Mouse (Mus musculus) thymus, postnatal 14 days (tissue): Measurements from ENCODE around the gene L1td1.

Source experiments
- DNase-seq: peaks from one replicate; pipeline ENCODE4 v3.0.0; 2021

Gene L1td1

GRCm38 (mm10) chr4:98743209-98743905 lies 16.8 kb downstream of the L1td1 start:
- DNase-seq = no peak

- DNase-seq = no peak
Observed at GRCm38 (mm10) chr4:98743906-98744210, 17.3 kb downstream of the L1td1 start.

- DNase-seq = no peak
Observed at GRCm38 (mm10) chr4:98754456-98754855, 27.9 kb downstream of the L1td1 start.

GRCm38 (mm10) chr4:98756141-98756540 lies 29.6 kb downstream of the L1td1 start:
- no peak for DNase-seq

- DNase-seq = no peak
Observed at GRCm38 (mm10) chr4:98758012-98758821, 31.7 kb downstream of the L1td1 start.

- no peak for DNase-seq
Observed at GRCm38 (mm10) chr4:98758872-98759518, 32.5 kb downstream of the L1td1 start.

GRCm38 (mm10) chr4:98767134-98768133 lies 40.9 kb downstream of the L1td1 start:
- no peak for DNase-seq

- no peak for DNase-seq
Observed at GRCm38 (mm10) chr4:98773785-98774184, 47.3 kb downstream of the L1td1 start.

GRCm38 (mm10) chr4:98776721-98777427 lies 50.3 kb downstream of the L1td1 start:
- no peak for DNase-seq

GRCm38 (mm10) chr4:98777464-98777863 lies 50.9 kb downstream of the L1td1 start:
- DNase-seq = no peak

- no peak for DNase-seq
Observed at GRCm38 (mm10) chr4:98778219-98778618, 51.7 kb downstream of the L1td1 start.

GRCm38 (mm10) chr4:98785851-98786250 lies 59.3 kb downstream of the L1td1 start:
- DNase-seq = no peak

- no peak for DNase-seq
Observed at GRCm38 (mm10) chr4:98786281-98786680, 59.7 kb downstream of the L1td1 start.
